Mouse (Mus musculus): Measurements from ENCODE around the gene Klhl28.

- TF ChIP-seq CTCF (IDR thresholded peaks at IDR 0.05; ENCODE audit: insufficient read depth, low read length): no peak
- TF ChIP-seq POLR2A (IDR thresholded peaks at IDR 0.05; ENCODE audit: borderline replicate concordance, extremely low read depth, low read depth, low read length): no peak
These were observed 832 bp upstream of the Klhl28 start for GRCm38 (mm10) chr12:64966101-64966631.
